Mouse (Mus musculus) olfactory bulb, adult 2 months (tissue): ENCODE results near the gene Gtf2f1.

ENCODE experiments used
- CTCF ChIP-seq: fragments of 200-500 bp; IDR thresholded peaks from 2 replicates; pipeline ENCODE4 v1.5.1; 2012; ENCODE audit warnings: low read depth, mild to moderate bottlenecking, low read length, moderate library complexity; ENCODE audit not compliant: insufficient read depth
- POLR2A ChIP-seq: fragments of 200-500 bp; IDR thresholded peaks from 2 replicates; pipeline ENCODE4 v1.6.1; 2012; ENCODE audit warnings: mild to moderate bottlenecking, low read depth, low read length, moderate library complexity; ENCODE audit not compliant: insufficient read depth

- TF ChIP-seq POLR2A (no peak), CTCF (no peak)
Observed at GRCm38 (mm10) chr17:56990966-56991365, 20.1 kb downstream of the Gtf2f1 start.
